Mouse (Mus musculus): ENCODE measurements around the gene Cox5a. TPM values are rescaled to one million over a fixed set of nuclear protein-coding genes. Genes with fewer than 3 reads are reported as not detected.

Cox5a gene
- polyA plus RNA-seq, 1 experiment from 2014 or later = 93.1 TPM

GRCm38 (mm10) chr9:57541312-57541711 lies 20.2 kb downstream of the Cox5a start:
- 7% methylated on average over 1 of the region's 1 CpGs for WGBS (ENCODE audit: missing documents)
- H3K4me3 ChIP-seq (ENCODE audit: inconsistent target) = no peak overlapping the region
- H3K36me3 ChIP-seq (ENCODE audit: inconsistent target) = peaks cover 53% of the 10 kb centered on the region
- H3K27ac ChIP-seq = no peak overlapping the region
- peaks cover 17% of the 10 kb centered on the region for H3K79me2 ChIP-seq (ENCODE audit: inconsistent target)

- no peak overlapping the region for H3K4me3 ChIP-seq (ENCODE audit: inconsistent target)
- no peak overlapping the region for H3K27ac ChIP-seq
- peaks cover 79% of the 10 kb centered on the region for H3K36me3 ChIP-seq (ENCODE audit: inconsistent target)
- 89% methylated on average over 3 of the region's 3 CpGs for WGBS (ENCODE audit: missing documents)
- H3K79me2 ChIP-seq (ENCODE audit: inconsistent target) = peaks cover 4% of the 10 kb centered on the region
Measured at GRCm38 (mm10) chr9:57543951-57544350, 22.9 kb downstream of the Cox5a start.

- H3K79me2 ChIP-seq (ENCODE audit: inconsistent target) = peaks cover 7% of the 10 kb centered on the region; the same call in 1 of the 2 replicates
- WGBS (ENCODE audit: missing documents) = 94% methylated on average over 5 of the region's 5 CpGs
- H3K4me3 ChIP-seq (ENCODE audit: inconsistent target) = no peak overlapping the region
- peaks cover 82% of the 10 kb centered on the region for H3K36me3 ChIP-seq (ENCODE audit: inconsistent target)
- H3K27ac ChIP-seq = no peak overlapping the region
Measured at GRCm38 (mm10) chr9:57547287-57547686, 26.2 kb downstream of the Cox5a start.

GRCm38 (mm10) chr9:57547869-57548268 lies 26.8 kb downstream of the Cox5a start:
- peaks cover 76% of the 10 kb centered on the region for H3K36me3 ChIP-seq (ENCODE audit: inconsistent target)
- 93% methylated on average over 11 of the region's 11 CpGs for WGBS (ENCODE audit: missing documents)

GRCm38 (mm10) chr9:57549186-57549585 lies 28.1 kb downstream of the Cox5a start:
- Histone ChIP-seq H3K79me2 (ENCODE audit: inconsistent target) (peaks cover 9% of the 10 kb centered on the region; the same call in 1 of the 2 replicates), H3K36me3 (ENCODE audit: inconsistent target) (peaks cover 64% of the 10 kb centered on the region), H3K27ac (no peak overlapping the region), H3K4me3 (ENCODE audit: inconsistent target) (no peak overlapping the region)
- 100% methylated on average over 4 of the region's 4 CpGs for WGBS (ENCODE audit: missing documents)

More at GRCm38 (mm10) chr9:57547869-57548268, 26.8 kb downstream of the Cox5a start:
- no peak overlapping the region for H3K27ac ChIP-seq
- H3K4me3 ChIP-seq (ENCODE audit: inconsistent target) = no peak overlapping the region
- peaks cover 9% of the 10 kb centered on the region; the same call in 1 of the 2 replicates for H3K79me2 ChIP-seq (ENCODE audit: inconsistent target)

GRCm38 (mm10) chr9:57550126-57550862 lies 29.2 kb downstream of the Cox5a start:
- H3K27ac ChIP-seq = no peak overlapping the region

GRCm38 (mm10) chr9:57552139-57552887 lies 31.2 kb downstream of the Cox5a start, which contains the start of gene Mpi:
Gene Mpi (minus strand): TSS chr9:57552763.
- Histone ChIP-seq H3K79me2 (ENCODE audit: inconsistent target) (peaks cover 9% of the 10 kb centered on the region; the same call in 1 of the 2 replicates), H3K36me3 (ENCODE audit: inconsistent target) (peaks cover 33% of the 10 kb centered on the region), H3K27ac (peak within 1 kb of the TSS; percentile 29), H3K4me3 (ENCODE audit: inconsistent target) (peak within 1 kb of the TSS; percentile 80)
- 0% methylated on average over 25 of the region's 28 CpGs for WGBS (ENCODE audit: missing documents)

More at GRCm38 (mm10) chr9:57550126-57550862, 29.2 kb downstream of the Cox5a start:
- Histone ChIP-seq H3K4me3 (ENCODE audit: inconsistent target) (no peak overlapping the region), H3K36me3 (ENCODE audit: inconsistent target) (peaks cover 53% of the 10 kb centered on the region), H3K79me2 (ENCODE audit: inconsistent target) (peaks cover 9% of the 10 kb centered on the region; the same call in 1 of the 2 replicates)
- 93% methylated on average over 11 of the region's 11 CpGs for WGBS (ENCODE audit: missing documents)

- Histone ChIP-seq H3K27ac (peak overlapping the region; percentile 7; the same call in 1 of the 2 replicates), H3K4me3 (ENCODE audit: inconsistent target) (no peak overlapping the region), H3K79me2 (ENCODE audit: inconsistent target) (peaks cover 9% of the 10 kb centered on the region; the same call in 1 of the 2 replicates), H3K36me3 (ENCODE audit: inconsistent target) (peaks cover 25% of the 10 kb centered on the region)
- 89% methylated on average over 11 of the region's 11 CpGs for WGBS (ENCODE audit: missing documents)
Measured at GRCm38 (mm10) chr9:57553119-57553518, 32.0 kb downstream of the Cox5a start.

GRCm38 (mm10) chr9:57554753-57555152 lies 33.7 kb downstream of the Cox5a start:
- Histone ChIP-seq H3K36me3 (ENCODE audit: inconsistent target) (peaks cover 9% of the 10 kb centered on the region; the same call in 1 of the 2 replicates), H3K4me3 (ENCODE audit: inconsistent target) (no peak overlapping the region), H3K79me2 (ENCODE audit: inconsistent target) (peaks cover 9% of the 10 kb centered on the region; the same call in 1 of the 2 replicates), H3K27ac (no peak overlapping the region)
- WGBS (ENCODE audit: missing documents) = 100% methylated on average over 3 of the region's 3 CpGs

- peaks cover 7% of the 10 kb centered on the region for H3K79me2 ChIP-seq (ENCODE audit: inconsistent target)
- no peak overlapping the region for H3K4me3 ChIP-seq (ENCODE audit: inconsistent target)
- H3K27ac ChIP-seq = peak overlapping the region; percentile 77
- whole genome bisulfite sequencing (ENCODE audit: missing documents) = 37% methylated on average over 3 of the region's 3 CpGs
- H3K36me3 ChIP-seq (ENCODE audit: inconsistent target) = no peaks in the 10 kb centered on the region
Measured at GRCm38 (mm10) chr9:57557215-57557614, 36.1 kb downstream of the Cox5a start.

- no peak overlapping the region for H3K4me3 ChIP-seq (ENCODE audit: inconsistent target)
- peaks cover 18% of the 10 kb centered on the region for H3K79me2 ChIP-seq (ENCODE audit: inconsistent target)
- WGBS (ENCODE audit: missing documents) = 32% methylated on average over 4 of the region's 4 CpGs
- H3K27ac ChIP-seq = peak overlapping the region; percentile 77
- no peaks in the 10 kb centered on the region for H3K36me3 ChIP-seq (ENCODE audit: inconsistent target)
Measured at GRCm38 (mm10) chr9:57558625-57559024, 37.6 kb downstream of the Cox5a start.

GRCm38 (mm10) chr9:57559568-57559967 lies 38.5 kb downstream of the Cox5a start:
- Histone ChIP-seq H3K36me3 (ENCODE audit: inconsistent target) (no peaks in the 10 kb centered on the region), H3K79me2 (ENCODE audit: inconsistent target) (peaks cover 28% of the 10 kb centered on the region), H3K27ac (peak overlapping the region; percentile 77), H3K4me3 (ENCODE audit: inconsistent target) (no peak overlapping the region)
- 33% methylated on average over 1 of the region's 2 CpGs for WGBS (ENCODE audit: missing documents)

- Histone ChIP-seq H3K27ac (peak overlapping the region; percentile 84), H3K4me3 (ENCODE audit: inconsistent target) (peak overlapping the region; percentile 67), H3K36me3 (ENCODE audit: inconsistent target) (no peaks in the 10 kb centered on the region), H3K79me2 (ENCODE audit: inconsistent target) (peaks cover 35% of the 10 kb centered on the region)
- WGBS (ENCODE audit: missing documents) = 30% methylated on average over 7 of the region's 7 CpGs
Measured at GRCm38 (mm10) chr9:57560263-57560662, 39.2 kb downstream of the Cox5a start.

- under 1% methylated on average over 33 of the region's 37 CpGs for WGBS (ENCODE audit: missing documents)
- peaks cover 43% of the 10 kb centered on the region for H3K79me2 ChIP-seq (ENCODE audit: inconsistent target)
Measured at GRCm38 (mm10) chr9:57560861-57561710, 40.0 kb downstream of the Cox5a start, which contains the start of gene Scamp2. Gene Scamp2 (plus strand): TSS chr9:57560943.

More at GRCm38 (mm10) chr9:57560861-57561710, 40.0 kb downstream of the Cox5a start, which contains the start of gene Scamp2:
- peak within 1 kb of the TSS; percentile 84 for H3K27ac ChIP-seq
- peak within 1 kb of the TSS; percentile 67 for H3K4me3 ChIP-seq (ENCODE audit: inconsistent target)
- H3K36me3 ChIP-seq (ENCODE audit: inconsistent target) = no peaks in the 10 kb centered on the region

All from macrophage (primary cell).